Mouse (Mus musculus) brain, embryonic 14.5 days (tissue): ENCODE results near the gene Sgk1.

ENCODE experiments used
- CTCF ChIP-seq: fragments of 200-500 bp; IDR thresholded peaks from 2 replicates; pipeline ENCODE4 v1.5.1; 2012; ENCODE audit warnings: inconsistent platforms, mild to moderate bottlenecking, moderate library complexity, borderline replicate concordance; ENCODE audit not compliant: insufficient read depth, insufficient read length; ENCODE audit errors: extremely low read depth
- POLR2A ChIP-seq: fragments of 200-500 bp; IDR thresholded peaks from 2 replicates; pipeline ENCODE4 v1.6.1; 2012; ENCODE audit warnings: mild to moderate bottlenecking, inconsistent platforms, borderline replicate concordance; ENCODE audit not compliant: poor library complexity, insufficient read depth, insufficient read length, severe bottlenecking; ENCODE audit errors: extremely low read depth

DNA sequence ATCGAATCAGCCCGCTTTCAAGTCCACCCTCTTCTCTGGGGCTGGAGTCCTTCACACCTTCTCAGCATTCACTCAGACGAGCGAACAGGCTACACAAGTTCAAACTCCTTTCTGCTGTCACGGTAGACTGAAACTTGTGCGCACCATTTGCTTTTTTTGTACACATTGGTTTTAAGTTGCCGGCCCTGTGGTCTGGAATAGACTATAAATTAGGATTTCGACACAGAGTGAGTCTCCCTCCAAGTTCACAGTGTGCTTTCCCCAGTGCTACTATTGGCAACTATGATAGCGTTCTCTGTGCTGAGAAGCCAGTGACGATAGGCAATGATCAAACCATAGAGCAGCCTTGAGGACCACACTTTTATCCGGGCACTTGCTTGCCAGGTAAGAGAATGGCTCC is 91.7 kb downstream of the Sgk1 start:
- no peak for TF ChIP-seq CTCF
- no peak for TF ChIP-seq POLR2A
